Mouse (Mus musculus) layer of hippocampus, postnatal 36 days (tissue): ENCODE measurements at regions not wholly inside any gene's neighbourhood (a gene's known extent, or its start where the extent isn't known, plus 50 kb on each side); places are given as distances from the start of the nearest gene placed in this dataset.
A peak's percentile ranks its signal among the peaks of the same experiment; 100 is the strongest.
"Not testable (repeated sequence)": the region's sequence is repeated elsewhere in the genome, so short reads cannot be mapped to it uniquely, and the experiment has no call there.

ENCODE experiments used
- DNase-seq, 2 experiments: peaks; one replicate each; pipeline ENCODE4 v3.0.0; 2022

GRCm38 (mm10) chr4:9724801-9725200 is 1149.5 kb upstream of the 2610301B20Rik start:
- DNase-seq = not testable (repeated sequence)

GRCm38 (mm10) chr4:9737691-9738090 is 1136.6 kb upstream of the 2610301B20Rik start:
- DNase-seq = no peak

DNA sequence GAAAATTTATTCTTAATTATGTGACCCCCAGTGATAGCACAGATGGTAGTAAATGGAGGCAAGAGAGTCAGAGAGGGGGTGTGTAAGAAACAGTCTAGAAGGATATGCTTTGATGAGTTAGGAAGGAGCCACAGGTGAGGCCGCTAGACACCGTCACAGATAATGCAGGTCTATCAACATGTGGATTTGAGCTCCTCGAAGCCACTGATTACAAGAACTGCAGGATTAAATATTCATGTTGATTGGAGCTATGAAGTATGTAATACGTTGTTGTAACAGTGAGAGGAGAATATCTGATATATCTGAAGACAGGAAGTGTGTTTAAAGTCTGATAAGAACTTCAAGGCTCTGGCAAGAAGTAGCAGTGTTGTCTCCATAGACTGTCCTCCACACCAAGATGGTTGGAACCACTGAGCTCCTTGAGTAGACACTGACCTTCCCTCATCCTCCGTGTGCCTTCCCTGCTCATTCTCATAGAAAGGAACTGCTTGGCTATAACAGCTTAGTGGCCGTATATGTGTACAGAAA is 1126.8 kb upstream of the 2610301B20Rik start:
- no peak for DNase-seq

DNA sequence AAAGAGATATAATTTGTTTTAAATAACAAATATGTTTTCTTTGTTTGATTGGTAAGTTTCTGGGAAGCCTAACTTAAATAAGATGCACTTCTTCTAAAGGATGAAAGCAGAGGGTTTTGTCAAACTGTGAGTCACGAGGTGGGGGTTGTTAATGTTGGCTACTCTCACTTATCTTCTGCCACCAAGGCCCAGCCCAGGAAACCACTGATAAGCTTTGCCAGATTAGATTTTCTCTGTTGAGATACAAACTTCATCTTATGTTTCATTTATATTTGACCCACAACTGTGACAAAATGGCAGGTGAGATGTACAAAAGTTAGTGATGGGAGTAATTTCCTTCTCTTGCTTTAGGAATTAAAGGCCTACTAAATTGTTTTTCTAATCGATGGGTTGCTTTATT is 1126.2 kb upstream of the 2610301B20Rik start:
- no peak for DNase-seq

DNA sequence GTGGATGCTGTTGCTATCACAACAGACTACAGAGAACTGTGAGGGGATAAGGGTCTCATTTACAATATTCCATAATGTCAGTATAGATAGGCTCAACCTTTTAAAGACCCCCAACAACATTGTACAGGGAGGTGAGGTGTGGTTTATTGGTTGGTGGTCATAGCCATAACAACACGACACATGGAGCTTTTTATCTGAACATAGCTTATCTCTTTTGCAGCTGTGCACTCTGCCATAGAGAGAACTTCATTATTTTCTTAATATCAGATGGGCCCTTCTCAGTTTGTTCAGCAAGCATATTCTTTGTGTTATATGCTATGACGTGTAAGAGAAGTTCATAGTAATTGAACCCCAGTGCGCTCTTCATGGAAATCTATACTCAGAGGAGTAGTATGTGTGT is 1124.4 kb upstream of the 2610301B20Rik start:
- DNase-seq = no peak

GRCm38 (mm10) chr4:9750404-9750803 is 1123.9 kb upstream of the 2610301B20Rik start:
- no peak for DNase-seq

- DNase-seq = no peak
These were observed 1111.0 kb upstream of the 2610301B20Rik start for GRCm38 (mm10) chr4:9763321-9763720.

DNA sequence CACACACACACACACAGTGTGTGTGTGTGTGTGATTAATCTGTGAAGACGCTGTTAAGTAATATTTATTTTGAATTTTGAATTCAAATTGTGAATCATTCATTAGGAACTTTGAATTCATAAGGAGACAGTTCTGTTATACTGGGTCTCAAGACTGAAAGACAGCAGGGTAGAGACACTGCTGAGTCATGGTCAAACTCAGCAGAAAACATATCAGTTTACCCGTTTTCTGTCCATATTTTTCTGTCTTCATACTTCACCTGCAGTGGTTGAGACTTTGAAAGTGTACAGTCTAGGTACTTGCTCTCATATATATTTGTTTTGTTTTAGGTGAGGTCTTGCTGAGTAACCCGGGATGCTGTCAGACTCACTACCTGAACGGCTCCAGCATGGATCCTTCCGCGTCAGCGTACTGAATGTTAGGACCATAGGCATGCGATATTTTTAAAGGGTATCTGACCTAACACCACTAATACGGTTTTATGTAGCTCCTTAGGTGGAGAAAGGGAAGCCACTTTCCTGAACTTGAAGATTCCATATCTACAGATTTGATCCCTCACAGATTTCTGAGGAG is 1104.6 kb upstream of the 2610301B20Rik start:
- no peak for DNase-seq

DNA sequence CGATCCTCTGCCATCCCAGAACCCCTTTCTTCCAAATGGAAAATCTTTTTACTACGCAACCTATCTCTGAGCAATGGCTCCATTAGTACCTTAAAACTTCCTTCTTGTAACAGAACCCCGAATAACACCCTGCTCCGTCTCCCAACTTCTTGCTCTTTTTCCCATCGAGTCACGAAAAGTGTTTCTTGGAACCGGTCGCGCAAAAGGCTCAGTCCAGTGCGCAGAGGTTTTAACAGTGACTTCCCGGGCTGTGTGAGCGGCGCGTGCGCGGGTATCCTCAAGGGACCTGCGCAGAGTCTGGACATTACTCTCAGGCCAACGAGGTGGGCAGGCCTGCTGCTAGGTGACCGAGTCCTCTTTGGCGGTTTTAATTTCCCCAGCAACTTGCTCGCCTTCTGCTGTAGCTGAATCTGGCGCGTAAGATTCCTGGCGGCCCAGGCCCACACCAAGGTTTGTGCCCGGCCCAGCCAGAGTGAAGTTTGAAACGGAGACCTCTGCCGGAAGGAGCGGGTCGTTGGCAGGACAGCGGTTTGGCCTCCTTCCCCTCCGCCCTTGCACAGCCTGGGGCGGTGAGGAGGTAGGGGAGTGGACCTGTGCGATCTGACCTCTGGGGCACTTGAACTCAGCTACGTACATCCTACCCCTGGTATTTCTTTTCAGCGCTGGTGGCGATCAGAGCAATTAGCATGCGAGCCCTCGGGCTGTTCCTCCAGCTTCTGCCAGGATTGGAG is 1103.8 kb upstream of the 2610301B20Rik start:
- DNase-seq = peak; percentile 20 to 21

DNA sequence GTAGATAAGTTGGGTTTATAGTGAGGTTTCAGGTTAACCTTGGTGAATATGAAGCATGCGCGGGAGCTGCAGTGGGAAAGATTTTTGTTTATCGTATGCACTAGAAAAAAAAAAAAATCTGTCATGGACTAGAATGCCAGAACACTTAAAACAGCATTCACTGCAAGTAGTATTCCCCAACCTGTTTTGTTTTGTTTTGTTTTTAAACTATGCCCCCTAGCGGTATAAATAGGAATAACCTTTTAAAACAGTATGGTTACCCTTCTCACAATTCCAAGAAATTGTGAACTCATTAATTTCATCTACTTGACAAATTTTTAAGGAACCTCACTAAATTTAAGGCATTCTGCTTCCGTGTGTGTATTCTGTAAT is 1103.2 kb upstream of the 2610301B20Rik start:
- no peak for DNase-seq

DNA sequence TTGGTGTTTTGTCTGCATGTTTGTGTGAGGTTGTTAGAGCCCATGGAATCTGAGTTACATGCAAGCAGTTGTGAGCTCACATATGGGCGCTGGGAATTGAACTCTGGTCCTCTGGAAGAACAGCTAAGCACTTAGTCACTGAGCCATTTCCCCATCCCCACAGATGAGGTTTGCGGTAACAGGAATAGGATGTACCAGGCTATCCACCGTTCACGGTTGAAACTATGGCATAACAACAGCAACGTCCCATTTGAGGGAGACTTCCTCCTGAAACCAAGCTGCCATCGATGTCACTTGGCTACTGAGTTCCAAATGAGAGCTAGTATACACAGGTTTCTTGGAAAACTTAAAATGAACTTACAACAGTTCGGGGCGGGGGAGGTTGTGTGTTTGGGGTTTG is 1095.9 kb upstream of the 2610301B20Rik start:
- no peak for DNase-seq

- DNase-seq = no peak
These were observed 1094.7 kb upstream of the 2610301B20Rik start for GRCm38 (mm10) chr4:9779594-9779993.

GRCm38 (mm10) chr4:9780179-9780578 is 1094.1 kb upstream of the 2610301B20Rik start:
- peak; percentile 42 to 47 for DNase-seq

DNA sequence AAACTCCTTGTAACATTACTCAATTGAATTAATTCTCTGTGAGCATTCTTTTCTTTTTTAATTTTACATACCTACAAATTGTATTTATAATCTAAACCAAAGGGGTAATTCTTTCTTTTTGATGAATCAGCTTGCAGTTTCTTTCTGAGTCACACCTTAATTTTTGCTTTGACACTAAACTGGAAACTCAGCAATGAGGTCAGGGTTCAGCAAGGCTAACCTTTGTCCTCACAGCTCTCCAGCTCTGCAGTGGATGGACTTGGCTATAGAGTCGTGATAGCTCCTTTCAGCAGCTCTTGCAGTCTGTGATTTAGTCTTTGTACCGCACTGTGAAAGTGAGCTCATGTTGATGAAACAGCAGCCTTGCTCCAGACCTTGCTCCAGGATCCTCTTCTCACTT is 1093.0 kb upstream of the 2610301B20Rik start:
- no peak for DNase-seq

DNA sequence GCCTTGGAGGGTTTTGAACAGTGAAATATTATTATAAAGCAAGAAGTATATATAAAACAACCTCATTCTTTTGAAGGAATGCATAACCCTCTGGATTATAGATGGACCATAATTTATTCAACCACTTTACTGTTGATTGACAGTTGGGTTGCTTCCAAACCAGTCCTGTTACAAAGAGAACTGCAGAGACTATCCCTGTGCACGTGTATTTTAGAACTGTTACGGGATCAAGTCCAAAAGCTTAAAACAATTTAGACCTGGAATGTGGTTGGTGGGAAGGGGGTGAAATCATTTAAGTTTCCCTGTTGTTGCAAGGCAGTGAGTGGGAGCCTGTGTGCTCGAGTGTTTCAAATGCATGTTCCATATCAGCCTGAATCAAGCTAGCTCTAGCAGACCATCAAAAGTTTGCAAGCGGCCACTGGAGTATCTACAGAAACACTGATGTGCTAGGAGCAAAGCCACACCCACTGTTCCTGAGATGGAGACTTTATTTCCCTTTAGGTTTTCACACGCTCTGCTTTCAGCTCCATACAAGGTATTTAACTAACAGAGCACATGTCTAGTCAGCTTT is 1086.4 kb upstream of the 2610301B20Rik start:
- DNase-seq = no peak

- no peak for DNase-seq
These were observed 1083.8 kb upstream of the 2610301B20Rik start for GRCm38 (mm10) chr4:9790478-9790877.
